Mouse (Mus musculus) neural tube, embryonic 12.5 days (tissue): Measurements from ENCODE around the gene Gm21704. TPM values are rescaled to one million over a fixed set of nuclear protein-coding genes. Genes with fewer than 3 reads are reported as not detected.
"Not testable (repeated sequence)": the region's sequence is repeated elsewhere in the genome, so short reads cannot be mapped to it uniquely, and the experiment has no call there.

Source experiments
- ATAC-seq: fragments of 200-750 bp; cut with Nextera tagmentation; 2 replicates; pipeline ENCODE4 v1.8.0; 2017; ENCODE audit warnings: low read depth, mild to moderate bottlenecking, moderate TSS enrichment, moderate library complexity; ENCODE audit not compliant: low FRiP score
- H3K27ac ChIP-seq: fragments of 300-500 bp; sonication (generic); 2 replicates; pipeline ENCODE4 v1.5.1; 2016
- H3K27me3 ChIP-seq: fragments of 300-500 bp; sonication (generic); replicated peaks from 2 replicates; pipeline ENCODE4 v1.6.1; 2016; ENCODE audit warnings: mild to moderate bottlenecking
- H3K36me3 ChIP-seq: fragments of 300-500 bp; sonication (generic); 2 replicates; pipeline ENCODE4 v1.6.1; 2016; ENCODE audit warnings: mild to moderate bottlenecking
- H3K4me1 ChIP-seq: fragments of 300-500 bp; sonication (generic); 2 replicates; pipeline ENCODE4 v1.6.1; 2016
- H3K4me2 ChIP-seq: fragments of 300-500 bp; sonication (generic); replicated peaks from 2 replicates; pipeline ENCODE4 v1.6.1; 2016; ENCODE audit warnings: mild to moderate bottlenecking
- H3K4me3 ChIP-seq: fragments of 300-500 bp; sonication (generic); 2 replicates; pipeline ENCODE4 v1.5.1; 2016
- H3K9ac ChIP-seq: fragments of 300-500 bp; sonication (generic); 2 replicates; pipeline ENCODE4 v1.6.1; 2016; ENCODE audit warnings: mild to moderate bottlenecking
- H3K9me3 ChIP-seq: fragments of 300-500 bp; sonication (generic); 2 replicates; pipeline ENCODE4 v1.6.1; 2016; ENCODE audit warnings: mild to moderate bottlenecking
- WGBS: fragments of 180-500 bp; shearing (Covaris S2); methylation state at CpG from one replicate; pipeline ENCODE4 v1.1.7; 2016; 5-methylcytosine and 5-hydroxymethylcytosine counted together
- polyA plus RNA-seq: library from polyadenylated mRNA; unstranded; fragments of >200 nt; fragmentation: Nextera tagmentation; extraction: Ambion mirVana; gene quantifications from 2 replicates; pipeline ENCODE4 v1.2.1, GENCODE M21; 2016

The Gm21704 gene
- not detected in 2 replicates for polyA plus RNA-seq

- not testable (repeated sequence) for ATAC-seq, H3K4me3 ChIP-seq, H3K4me1 ChIP-seq, H3K36me3 ChIP-seq, H3K9me3 ChIP-seq, H3K27ac ChIP-seq, H3K27me3 ChIP-seq, H3K9ac ChIP-seq, H3K4me2 ChIP-seq
- no CpG with 5 or more reads among the region's 9 CpGs for whole genome bisulfite sequencing
Measured at GRCm38 (mm10) chrY:3410067-3410466, at the start of gene Gm21704, which contains the start of gene Gm21708. TSS of gene Gm21704 (minus strand) at chrY:3410167. TSS of gene Gm21708 (minus strand) at chrY:3410167.

DNA sequence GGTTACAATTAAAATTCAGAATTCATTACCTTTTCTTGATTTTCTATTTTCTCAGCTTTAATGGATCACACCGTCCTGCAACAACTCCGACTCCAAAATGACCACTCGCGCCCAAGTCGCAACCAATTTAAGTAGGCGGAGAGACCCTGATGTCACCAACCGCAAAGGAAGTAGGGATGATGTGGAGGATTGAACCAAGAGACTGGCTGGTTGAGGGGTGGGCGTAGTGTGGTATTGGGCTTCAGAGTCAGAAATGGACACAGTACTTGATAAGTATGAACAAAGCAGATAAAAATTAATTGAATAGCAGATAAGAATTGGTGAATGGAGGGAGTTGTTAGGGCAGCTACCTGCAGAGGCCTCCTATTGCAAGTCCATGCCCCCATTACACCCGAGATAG, 64.7 kb downstream of the Gm21704 start, which contains the start of gene Gm21693:
Gene Gm21693 (minus strand): TSS at position 101 of the 400 bp plus-strand sequence.
- no CpG with 5 or more reads among the region's 9 CpGs for WGBS
- not testable (repeated sequence) for H3K9ac ChIP-seq, H3K4me1 ChIP-seq, H3K9me3 ChIP-seq, H3K4me3 ChIP-seq, ATAC-seq, H3K27ac ChIP-seq, H3K36me3 ChIP-seq, H3K4me2 ChIP-seq, H3K27me3 ChIP-seq

DNA sequence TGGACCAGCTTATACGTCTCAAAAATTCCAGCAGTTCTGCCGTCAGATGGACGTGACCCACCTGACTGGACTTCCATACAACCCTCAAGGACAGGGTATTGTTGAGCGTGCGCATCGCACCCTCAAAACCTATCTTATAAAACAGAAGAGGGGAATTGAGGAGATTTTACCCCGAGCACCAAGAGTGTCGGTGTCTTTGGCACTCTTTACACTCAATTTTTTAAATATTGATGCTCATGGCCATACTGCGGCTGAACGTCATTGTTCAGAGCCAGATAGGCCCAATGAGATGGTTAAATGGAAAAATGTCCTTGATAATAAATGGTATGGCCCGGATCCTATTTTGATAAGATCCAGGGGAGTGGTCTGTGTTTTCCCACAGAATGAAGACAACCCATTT, 69.3 kb downstream of the Gm21704 start:
- WGBS = no CpG with 5 or more reads among the region's 11 CpGs

More for the DNA sequence above, 69.3 kb downstream of the Gm21704 start:
- H3K4me3 ChIP-seq, H3K9me3 ChIP-seq, H3K9ac ChIP-seq, H3K4me2 ChIP-seq, ATAC-seq, H3K36me3 ChIP-seq, H3K4me1 ChIP-seq, H3K27me3 ChIP-seq, H3K27ac ChIP-seq: not testable (repeated sequence)

Other genes starting within 250 kb of the Gm21704 start
- gene Gm21677, start 103.7 kb downstream of the Gm21704 start, polyA plus RNA-seq = not detected in 2 replicates
- gene Gm21693, start 64.8 kb downstream of the Gm21704 start, polyA plus RNA-seq = not detected in 2 replicates
- gene Gm21708, start within 50 bp of the Gm21704 start, polyA plus RNA-seq = not detected in 2 replicates